Mouse (Mus musculus): Measurements from ENCODE around the gene Gm5134. TPM values are rescaled to one million over a fixed set of nuclear protein-coding genes. Genes with fewer than 3 reads are reported as not detected.

Gene Gm5134
- polyA plus RNA-seq, 1 experiment: not detected

DNA sequence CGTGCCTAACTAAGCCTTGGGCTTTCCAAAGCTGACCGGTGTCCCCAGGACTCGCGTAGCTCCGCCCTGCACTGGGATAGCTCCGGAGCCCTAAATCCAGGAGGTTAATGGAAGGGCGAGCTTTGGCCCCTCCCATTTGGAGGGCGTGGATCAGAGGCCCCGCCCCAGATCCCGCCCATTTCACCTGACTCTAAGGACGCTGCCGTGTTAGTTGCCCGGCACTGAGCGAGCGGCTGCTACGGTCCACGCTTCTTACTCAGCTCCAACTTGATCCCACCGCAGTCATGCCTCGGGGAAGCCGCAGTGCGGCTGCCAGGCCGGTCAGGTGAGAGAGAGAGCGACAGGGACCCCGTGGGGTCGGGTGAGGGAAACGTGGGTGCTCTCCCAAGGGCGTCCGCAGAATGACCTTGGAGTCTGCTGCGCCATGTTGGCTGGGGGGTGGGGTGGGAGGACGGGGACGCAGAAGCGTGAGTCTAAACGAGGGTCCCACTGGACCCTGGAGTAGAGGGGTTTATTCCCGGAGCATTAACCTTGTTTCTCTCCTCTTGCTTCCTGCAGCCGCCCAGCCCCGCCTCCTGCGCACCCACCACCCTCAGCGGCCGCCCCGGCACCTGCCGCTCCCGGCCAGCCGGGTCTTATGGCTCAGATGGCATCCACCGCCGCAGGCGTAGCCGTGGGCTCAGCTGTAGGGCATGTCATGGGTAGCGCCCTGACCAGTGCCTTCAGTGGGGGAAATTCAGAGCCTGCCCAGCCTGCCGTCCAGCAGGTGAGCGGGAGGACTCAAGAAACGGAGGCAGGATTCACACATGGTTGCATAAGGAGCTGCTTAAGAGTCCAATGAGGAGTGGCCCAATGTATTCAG is 18.4 kb upstream of the Gm5134 start, which contains the start of gene Mmp11:
Gene Mmp11, minus strand, starts transcription at position 817 of the 862 bp plus-strand sequence.
- TF ChIP-seq GATA1 (IDR thresholded peaks at IDR 0.05; ENCODE audit: low read length): no peak

GRCm38 (mm10) chr10:75936909-75937667 is 17.2 kb upstream of the Gm5134 start:
- TF ChIP-seq GATA1 (IDR thresholded peaks at IDR 0.05; ENCODE audit: low read length): no peak

GRCm38 (mm10) chr10:75937851-75938643 is 16.3 kb upstream of the Gm5134 start:
- TF ChIP-seq GATA1 (IDR thresholded peaks at IDR 0.05; ENCODE audit: low read length): no peak

DNA sequence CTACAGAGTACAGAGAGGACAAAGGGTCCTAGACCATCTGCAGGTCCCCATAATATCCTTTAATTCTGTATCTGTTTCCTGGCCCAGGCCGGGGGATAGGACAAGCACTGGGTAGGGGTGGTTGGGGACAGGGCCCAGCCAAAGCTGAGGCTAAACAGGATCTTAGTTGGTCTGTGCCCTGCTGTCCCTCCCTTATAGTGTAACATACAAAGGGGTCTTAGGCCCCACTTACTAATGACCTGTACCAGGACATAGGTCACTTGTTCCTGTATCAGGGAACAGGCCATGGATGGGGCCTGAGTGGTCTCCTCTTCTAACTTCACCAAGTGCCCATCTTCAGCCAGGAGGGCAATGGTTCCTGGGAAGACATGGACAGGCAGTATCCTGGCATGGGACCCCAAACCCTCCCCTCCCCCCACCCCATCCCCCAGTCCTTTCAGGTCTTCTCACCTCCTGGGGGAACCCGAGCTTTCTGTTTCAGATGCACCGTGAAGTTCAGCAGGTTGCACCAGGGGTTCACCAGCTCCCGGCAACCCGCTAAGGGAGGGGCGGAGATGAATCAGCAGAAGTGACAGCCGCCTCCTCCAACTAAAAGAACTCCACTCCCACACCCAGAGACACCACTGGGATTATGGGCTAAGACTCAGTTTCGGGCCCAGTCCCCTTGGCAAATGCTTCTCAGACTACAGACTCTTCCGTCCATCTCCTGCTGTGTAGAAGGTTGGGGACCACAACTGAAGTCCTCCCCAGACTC is 14.7 kb upstream of the Gm5134 start:
- TF ChIP-seq GATA1 (IDR thresholded peaks at IDR 0.05; ENCODE audit: low read length): no peak

DNA sequence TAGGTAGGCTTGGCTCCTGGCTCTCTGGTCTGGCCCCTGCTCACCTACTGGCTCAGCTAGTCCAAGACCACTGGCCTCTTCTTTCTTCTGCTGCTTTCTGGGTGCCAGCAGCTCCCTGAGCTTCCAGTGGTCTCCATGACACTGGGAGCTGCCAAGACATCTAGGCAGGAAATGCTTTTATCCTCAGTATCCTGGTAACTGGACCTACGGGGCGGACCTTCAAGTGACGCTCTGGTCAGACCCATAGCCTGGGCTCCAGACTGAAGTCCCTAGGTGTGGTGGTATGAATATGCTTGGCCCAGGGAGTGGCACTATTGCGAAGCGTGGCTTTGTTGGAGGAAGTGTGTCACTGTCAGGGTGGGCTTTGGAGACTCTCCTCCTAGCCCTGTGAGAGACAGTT is 13.8 kb upstream of the Gm5134 start, which contains the start of gene Gm867:
Gene Gm867, minus strand, starts transcription at position 153 of the 400 bp plus-strand sequence.
- no peak for TF ChIP-seq GATA1 (IDR thresholded peaks at IDR 0.05; ENCODE audit: low read length)

- no peak for TF ChIP-seq GATA1 (IDR thresholded peaks at IDR 0.05; ENCODE audit: low read length)
Measured at GRCm38 (mm10) chr10:75941042-75941824, 13.1 kb upstream of the Gm5134 start.

GRCm38 (mm10) chr10:75942736-75943477 is 11.4 kb upstream of the Gm5134 start, which contains the start of gene Vpreb3:
TSS of gene Vpreb3 (plus strand) at chr10:75943057.
- no peak for TF ChIP-seq GATA1 (IDR thresholded peaks at IDR 0.05; ENCODE audit: low read length)

DNA sequence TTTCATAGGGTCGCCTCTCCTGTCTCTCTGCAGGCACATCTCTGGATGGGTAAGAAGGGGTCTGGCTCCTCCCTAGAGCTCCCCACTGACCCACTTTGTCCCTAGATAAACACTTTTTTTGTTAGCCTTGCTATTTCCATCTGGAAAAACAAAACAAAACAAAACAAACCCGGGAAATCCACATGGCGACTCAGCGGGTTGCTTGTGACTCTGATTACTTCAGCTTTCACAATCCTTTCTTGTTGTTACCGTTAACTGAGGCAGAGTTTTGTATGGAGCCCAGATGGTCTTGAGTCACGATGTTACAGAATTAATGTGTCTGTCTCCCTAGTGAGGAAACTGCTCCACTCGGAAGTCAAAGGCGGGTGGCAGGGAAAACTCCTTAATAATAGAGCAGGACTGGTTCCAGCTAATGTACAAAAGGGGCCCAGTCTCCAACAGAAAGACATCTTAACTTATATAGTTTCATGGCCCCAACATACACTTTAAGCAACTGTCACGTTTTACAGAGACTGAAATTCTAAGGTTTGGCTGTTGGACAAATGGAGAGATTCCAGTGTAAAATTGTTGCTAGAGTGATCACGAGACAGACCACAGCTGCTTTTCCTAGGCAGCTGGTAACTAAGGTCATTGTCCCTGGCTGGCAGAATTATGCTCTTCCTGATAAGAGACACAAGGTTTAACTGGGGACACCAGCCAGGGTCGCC is 10.1 kb upstream of the Gm5134 start:
- no peak for TF ChIP-seq GATA1 (IDR thresholded peaks at IDR 0.05; ENCODE audit: low read length)

DNA sequence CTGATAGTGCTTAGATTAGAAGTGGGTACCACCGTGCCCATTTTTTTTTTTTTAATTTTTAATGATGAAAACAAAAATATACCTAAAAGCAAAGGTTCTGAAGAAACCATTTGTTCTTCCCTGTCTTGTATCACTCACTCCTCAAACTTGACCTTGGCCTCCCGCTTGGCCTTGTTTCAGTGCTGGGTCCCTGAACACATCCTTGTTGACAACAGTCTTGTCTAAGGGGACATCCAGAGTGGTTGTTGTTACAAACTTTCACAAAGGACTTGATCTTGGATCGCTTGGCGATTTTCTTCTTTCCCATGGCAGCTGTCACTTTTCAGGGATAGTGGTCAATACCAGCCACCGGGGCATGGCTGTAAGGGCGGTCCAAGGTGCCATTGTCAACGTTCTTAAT is 9.1 kb upstream of the Gm5134 start:
- TF ChIP-seq GATA1 (IDR thresholded peaks at IDR 0.05; ENCODE audit: low read length): no peak

DNA sequence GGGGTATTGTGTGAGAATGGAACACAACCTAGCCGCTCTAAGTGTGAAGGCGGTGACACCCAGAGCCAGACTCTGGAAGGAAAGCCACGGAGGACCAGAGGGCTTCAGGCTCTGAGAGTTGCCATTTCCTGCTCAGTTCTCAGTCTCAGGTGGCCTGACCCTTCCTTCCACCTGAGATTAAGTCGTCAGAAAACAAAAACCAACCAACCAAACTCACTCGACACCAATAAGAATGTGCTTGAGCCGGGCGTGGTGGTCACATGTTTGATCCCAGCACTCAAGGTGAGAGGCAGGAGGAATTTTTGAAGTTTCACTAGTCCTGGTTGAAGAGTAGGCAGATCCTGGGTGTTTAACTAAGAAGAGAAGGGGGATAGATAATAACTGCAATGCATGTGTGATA is 8.4 kb upstream of the Gm5134 start:
- no peak for TF ChIP-seq GATA1 (IDR thresholded peaks at IDR 0.05; ENCODE audit: low read length)

DNA sequence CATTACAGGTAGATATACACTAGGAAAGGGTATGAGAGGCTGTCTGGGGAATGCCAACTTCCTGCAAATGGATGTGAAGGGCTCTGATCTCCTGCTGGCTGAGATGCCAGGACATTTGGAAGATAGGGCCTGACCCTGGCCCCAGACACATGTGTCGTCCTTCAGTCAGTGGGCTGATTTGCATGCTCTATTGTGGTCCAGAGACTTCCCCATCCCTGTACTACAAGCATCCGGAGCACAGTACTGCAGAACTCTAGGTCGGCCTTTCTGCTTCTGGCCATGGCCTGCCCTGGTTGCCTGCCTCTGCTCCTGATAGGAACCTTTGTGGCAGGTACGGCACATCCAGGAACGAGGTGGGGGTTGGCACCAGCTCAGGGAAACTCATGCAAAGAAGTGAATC is 6.2 kb upstream of the Gm5134 start:
- TF ChIP-seq GATA1 (IDR thresholded peaks at IDR 0.05; ENCODE audit: low read length): no peak
